Mouse (Mus musculus) regulatory T cell (primary cell): ENCODE data around the gene Dap.

Experiments used
- in situ Hi-C: fragments of 300-600 bp; cut with MboI, MseI; formaldehyde crosslinking; loops from one replicate; pipeline ENCODE4 v1.15.1; 2025; ENCODE audit warnings: high pct_unique_total_duplicates

The Dap gene

DNA sequence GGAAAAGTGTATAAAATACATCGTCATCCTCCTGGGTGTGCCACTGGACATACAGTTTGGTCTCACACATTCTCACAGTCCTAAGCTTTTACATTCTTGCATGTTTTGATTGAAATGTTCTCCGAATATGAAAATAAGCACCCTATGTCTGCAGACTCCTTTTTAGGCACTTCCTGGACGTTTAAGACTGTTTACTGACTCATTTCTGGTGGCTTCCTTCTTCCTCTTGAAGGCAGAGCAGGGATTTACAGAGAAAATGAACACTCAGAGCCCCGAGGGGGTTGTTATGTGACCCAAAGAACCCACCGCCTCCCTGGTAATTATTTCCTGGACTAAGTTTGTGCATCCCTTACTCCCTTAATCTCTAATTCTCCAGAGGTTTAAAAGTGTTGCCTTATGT lies 13.8 kb downstream of the Dap start:
- in situ Hi-C loops = no loop called here

DNA sequence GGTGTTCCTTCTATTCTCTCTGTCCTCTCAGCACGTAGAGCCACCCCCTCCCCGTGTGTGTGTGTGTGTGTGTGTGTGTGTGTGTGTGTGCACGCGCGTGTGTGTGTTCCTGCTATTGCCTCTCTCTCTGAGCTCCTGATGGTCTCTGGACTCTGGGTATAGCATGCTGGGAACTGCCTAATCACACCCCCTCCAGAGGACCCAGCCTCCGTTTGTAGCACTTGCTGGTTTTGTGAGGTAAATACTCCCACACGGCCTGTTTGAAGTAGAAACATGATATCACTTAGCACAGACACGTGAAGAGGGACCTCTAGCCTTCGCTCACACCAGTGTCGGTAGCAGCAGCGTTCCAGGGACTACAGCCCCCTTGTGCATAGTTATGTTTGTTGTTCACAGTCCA lies 14.5 kb downstream of the Dap start:
- in situ Hi-C loops = no loop called here

DNA sequence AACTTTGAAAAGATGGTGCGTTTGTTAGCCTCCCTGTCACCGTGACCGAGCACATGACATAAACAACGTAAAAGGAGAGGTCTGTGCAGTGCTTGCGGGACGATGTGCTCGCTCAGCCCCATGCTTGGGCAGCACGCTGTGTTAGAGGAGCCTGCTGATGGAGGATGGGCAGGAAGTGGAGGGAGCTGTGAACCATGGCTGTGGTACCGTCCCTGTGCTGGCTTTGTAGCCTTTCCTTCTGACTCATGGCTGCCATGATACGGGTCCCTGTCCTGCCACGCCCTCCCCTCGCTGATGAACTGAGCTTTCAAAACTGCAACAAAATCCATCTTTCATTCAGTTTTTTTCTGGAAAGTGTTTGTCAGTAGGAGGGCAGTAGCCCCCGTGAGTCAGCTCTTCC lies 15.6 kb downstream of the Dap start:
- in situ Hi-C loops = no loop called here

DNA sequence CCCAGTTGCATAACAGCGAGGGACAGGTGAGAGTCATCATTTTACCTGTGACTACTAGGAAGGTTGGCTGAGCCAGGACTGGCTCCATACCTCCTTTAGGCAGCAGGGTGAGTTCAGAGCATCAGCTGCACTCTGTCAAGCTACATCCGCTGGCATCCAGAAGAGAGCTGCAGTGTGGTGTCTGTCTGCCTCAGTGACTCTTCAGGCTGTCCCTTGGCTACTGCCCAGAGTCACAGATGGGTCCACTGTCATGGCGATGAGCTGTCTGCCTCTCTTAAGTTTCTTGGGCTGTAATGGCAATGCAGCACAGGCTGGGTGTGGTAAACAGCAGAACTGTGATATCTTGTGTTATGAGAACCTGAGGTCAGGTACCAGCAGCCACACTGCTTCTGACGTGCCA lies 16.1 kb downstream of the Dap start:
- in situ Hi-C loops = no loop called here

DNA sequence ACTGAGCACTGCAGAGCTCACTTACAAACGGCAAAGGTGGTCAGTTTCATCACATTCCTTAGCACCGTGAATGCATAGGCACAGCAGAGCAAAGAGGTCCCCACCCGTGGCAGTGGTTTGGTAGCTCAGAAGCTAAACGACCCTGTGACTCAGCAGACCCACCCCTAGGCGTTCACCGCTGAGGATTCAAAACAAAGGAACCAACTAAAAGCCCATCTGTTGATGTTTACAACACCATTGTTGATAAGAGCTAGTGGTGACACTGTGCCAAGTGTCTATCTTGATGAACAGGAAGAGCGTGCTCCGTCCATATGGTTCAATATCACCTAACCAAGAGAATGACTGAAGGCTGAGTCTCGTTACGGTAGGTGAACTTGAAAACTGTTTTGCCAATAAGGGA lies 19.1 kb downstream of the Dap start:
- in situ Hi-C loops = no loop called here

DNA sequence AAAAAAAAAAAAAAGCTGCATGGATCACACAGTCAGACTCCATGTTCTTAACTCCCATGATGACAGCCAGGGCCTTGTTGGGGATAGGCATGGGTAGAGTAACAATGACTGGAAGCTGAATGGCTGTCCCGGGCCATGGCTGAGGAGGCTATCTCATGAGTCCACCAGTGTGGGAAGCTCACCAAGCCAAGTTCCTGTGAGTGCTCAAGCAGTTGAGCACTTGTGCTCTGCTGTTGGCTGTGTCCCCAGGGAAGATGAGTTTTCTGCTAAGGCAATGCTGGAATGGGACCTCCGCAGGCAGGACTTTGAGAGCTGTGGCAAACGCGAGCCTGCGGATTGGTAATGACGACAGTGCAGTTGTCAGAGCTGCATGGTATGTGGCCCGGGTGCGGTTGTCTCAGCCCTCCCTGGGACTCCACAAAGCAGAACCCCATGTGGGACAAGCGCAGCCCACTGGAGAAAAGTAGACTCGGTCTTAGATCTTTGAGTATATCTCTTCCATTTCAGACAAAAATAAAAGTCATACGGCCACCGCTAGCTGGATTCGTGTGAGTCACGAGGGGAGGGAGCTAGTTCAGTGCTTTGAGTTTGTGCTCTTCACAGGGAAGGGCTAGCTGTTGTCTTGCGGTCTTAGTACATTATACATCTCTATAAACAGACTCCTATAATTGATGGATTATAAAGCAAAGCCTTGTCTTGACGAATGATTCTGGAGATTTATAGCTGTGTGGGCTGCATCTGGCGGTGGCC lies 20.8 kb downstream of the Dap start:
- in situ Hi-C loops = no loop called here

DNA sequence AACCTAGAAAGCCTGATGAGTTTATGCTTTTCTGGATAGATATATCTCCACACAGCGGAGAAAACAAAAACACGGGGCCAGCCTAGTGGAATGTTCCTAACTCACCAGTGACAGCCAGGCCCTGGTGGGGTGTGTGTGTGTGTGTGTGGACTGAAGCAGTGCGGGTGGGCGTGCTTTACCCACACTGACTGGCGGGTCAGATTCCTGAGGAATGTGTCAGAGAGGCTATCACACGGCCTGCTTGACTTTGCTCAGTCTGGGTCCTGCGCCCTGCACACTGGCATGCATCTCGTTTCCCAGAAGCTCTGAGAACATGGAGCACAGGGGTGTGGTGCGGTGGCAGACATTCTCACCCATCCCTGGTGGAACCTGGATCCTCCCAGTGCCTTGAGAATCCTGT lies 21.8 kb downstream of the Dap start:
- in situ Hi-C loops = no loop called here

DNA sequence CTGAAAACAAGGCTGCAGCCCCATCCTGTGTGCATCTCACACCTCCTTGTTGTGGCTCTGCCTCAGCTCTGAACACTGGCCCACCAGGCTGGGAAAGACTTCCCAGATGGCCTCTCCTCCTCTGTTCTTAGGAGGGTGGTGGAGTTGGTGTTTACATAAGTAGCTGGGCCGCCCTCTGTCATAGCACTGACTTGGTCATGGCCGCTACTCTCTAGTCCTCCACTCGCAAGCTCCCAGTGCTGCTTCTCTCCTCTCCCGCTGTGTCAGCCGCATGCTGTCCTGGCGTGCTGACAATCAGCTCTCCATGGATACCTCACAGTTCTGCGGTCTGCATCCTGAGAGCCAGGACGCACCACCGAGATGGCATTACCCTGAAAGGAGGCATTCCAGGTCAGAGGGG lies 22.9 kb downstream of the Dap start:
- in situ Hi-C loops = no loop called here

DNA sequence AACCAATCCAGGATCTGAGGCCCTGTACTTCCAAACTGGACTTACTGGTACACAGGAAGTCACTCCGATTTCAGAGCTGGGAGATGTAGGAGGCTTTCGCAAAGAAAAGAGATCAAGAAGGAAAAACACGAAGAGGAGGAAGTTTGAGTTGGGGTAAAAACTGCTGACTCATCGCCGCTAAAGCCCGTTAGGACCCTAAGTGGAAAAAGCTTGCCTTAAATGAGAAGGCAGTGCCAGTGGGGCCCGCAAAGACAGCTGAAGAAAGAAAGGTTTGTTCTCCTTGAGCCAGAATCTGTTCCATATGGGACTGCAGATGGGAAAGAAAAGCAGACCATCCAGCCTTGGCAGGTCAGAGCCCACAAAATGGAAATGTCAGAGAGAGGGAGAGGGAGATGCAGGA lies 24.8 kb downstream of the Dap start:
- in situ Hi-C loops = no loop called here

DNA sequence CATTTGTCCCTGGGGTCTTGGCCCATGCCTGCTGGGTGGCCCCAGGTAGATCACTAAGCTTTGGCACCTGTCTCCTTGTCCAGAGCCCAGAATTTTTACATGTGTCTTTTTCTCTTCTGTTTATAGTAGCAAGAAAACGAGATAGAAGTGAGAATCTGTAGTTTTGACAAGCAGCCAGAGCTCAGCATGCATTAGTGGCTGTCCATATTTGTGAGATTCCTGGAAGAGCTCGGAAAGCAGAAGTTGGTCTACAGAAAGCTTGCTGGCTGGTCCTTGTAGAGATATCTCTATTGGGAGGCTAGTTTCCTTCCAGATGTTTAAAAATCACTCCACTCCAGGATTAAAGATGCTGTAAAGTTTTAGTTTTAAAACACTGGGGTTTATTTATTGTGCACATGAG lies 25.9 kb downstream of the Dap start:
- in situ Hi-C loops = no loop called here

DNA sequence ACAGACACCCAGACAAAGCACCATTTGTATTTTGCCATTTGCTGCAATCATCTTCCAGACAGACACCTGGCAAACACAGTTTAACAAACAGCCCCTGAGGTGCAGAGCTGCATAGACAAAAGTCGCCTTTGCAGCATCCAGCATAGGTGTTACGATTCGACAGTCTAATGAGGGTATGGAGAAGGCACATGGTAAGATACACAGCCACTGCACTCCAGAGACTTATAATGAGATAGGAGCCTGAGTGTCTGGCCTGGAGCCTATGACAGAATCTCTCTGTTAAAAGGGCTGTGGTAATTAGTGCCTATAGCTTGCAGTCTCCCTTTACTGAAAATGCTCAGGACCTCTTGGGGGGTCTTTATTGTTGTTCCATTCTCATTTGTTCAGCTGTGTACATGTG lies 26.6 kb downstream of the Dap start:
- in situ Hi-C loops = no loop called here

DNA sequence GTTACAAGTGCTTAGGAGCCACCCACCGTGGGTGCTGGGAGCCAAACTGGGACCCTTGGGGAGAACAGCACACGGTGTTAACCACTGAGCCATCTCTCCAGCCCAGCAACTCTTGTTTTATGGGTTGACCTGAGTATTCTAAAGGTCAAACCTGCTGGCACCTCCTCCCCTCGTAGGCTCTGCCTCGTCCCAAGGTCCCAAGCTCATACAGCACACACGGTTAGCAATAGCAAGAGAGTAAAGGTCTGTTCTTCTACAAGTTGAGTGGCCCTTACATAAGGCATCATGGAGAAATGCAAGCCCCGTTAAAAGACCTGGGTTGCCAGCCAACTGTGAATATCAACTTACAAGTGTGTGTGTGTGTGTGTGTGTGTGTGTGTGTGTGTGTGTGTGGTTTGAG lies 27.1 kb downstream of the Dap start:
- in situ Hi-C loops = no loop called here

DNA sequence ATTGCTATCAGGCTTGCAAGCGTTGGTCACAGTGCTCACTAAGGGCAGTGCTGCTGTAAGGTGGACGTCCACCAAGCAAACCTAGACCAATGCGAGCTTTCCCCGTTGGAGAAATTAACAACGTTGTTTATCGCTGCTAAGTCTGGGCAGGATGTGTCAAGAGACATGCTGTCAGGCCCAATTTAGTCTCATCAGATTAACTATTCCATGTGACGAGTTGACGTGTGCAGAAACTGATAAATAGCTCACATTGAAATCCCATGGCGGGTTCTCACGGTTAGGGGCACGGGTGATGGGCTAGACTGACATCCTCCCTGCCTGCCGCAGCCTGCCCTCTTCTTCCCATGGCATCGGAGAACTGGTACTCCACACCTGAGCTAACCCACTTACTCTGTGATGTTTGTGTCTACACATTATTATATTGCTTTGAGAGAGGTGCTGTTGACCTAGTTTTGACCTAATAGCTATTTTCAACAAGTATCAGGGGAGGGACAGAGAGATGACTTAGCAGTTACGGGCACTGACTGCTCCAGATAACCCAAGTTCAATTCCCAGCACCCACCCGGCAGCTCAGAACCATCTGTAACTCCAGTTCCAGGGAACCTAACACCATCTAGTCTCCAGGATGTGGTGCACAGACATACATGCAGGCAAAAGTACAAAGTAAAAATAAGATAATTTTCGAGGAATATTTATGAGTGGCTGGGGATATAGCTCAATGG lies 28.6 kb downstream of the Dap start:
- in situ Hi-C loops = no loop called here

DNA sequence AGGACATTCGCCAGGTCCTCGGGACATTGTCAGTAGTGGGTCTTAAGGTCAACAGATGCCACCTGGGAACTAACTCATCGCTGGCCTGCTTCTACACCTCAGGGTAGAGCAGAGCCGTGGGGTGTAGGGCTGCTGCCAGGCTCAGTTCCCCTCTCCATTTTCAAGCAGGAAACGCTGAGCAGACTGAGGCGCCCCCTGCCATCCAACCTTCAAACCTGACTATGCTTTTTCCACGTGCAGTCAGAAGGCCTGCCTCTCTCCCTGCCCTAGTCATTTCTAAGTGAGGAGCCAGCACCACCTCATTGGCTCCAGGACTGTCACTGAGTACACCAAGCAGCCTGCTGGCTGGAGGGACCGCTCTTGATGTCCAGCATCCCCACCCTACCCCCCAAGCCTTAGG lies 29.3 kb downstream of the Dap start:
- in situ Hi-C loops = no loop called here

DNA sequence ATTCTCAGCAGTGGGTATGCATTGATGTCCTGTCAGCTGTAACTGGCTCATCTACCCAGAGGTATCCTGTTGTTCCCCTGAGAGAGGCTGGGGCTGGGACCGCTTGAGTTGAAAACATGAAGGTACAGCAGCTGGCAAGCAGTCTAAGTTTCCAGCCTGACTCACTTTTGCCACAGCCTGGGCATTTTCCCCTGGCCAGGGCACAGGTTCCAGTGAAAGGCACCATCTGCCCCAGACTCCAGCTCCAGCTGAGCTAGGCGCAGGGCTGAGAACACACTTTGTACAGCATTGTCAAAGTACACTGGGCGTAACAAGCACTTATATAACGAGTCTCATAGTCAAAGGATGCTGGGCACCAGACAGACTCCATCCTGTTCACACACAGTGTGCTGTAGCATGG lies 29.8 kb downstream of the Dap start:
- in situ Hi-C loops = no loop called here

DNA sequence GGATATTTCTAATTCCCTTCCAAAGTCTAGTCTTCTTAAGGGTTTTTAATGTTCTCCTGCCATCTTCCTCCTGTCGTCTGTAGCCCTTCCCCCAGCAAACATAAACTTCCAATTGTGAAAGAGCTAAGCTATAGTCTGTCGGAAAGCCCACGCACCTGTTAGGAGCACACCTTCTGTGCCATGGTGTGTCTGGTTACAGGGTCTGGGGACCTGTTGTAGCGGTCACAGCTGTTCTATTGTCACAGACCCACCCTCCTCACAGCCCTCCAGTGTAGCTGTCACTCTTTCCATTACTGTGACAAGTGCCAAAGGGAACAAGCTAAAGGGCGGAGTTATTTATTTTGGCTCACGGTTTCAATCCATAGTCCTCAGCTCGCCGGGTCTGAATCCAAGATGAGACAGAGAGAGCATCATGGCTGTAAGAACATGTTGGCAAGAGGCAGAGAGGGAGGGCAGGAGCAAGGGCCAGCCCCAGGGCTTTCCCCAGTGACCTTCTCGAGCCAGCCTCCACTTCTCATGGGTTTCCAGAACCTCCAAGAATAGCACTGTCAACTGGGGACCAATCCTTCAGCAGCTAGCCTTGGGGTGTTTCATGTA lies 30.9 kb downstream of the Dap start:
- in situ Hi-C loops = loop anchor here (5.0 kb wide), 1 partner anchor 88 kb away; no protein-coding TSS in a partner anchor

DNA sequence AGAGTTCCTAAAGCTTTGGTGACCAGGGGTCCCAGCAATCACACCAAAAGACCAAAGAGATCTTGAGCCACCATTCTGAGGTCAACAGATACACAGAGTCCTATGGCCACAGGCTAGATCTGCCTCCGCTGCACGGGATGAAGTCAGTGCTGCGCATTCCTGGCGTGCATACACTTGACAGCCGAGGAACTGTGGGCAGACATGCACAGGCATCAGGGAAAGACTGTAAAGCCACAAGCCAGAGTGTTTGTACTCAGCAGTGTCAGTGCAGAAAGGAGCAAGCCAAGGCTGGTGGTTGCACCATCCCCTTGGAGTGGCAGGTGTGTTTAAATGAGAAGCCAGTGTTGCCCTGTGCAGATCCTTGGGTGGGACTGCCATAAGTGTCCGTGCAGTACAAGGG lies 31.6 kb downstream of the Dap start:
- in situ Hi-C loops = loop anchor here (5.0 kb wide), 1 partner anchor 88 kb away; no protein-coding TSS in a partner anchor

DNA sequence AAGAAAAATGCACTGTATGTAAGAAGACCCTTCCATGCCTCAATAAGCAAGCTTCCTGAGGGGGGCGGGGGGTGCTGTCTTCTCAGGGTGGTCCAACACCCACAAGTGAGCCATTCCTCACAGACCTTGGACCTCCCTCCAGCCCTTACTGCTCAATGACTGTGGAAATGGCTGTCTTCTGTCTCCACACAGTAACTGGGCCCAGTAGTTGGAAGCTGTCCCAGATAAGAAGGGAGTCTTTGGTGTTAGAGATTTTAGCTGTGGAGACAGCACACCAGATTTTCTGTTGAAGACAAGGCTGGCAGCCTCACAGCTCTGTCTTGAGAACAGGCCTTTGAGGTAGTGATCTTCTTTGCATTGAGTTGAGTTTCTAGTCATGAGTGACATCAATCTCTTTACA lies 33.2 kb downstream of the Dap start:
- in situ Hi-C loops = loop anchor here (5.0 kb wide), 1 partner anchor 90 kb away; no protein-coding TSS in a partner anchor

DNA sequence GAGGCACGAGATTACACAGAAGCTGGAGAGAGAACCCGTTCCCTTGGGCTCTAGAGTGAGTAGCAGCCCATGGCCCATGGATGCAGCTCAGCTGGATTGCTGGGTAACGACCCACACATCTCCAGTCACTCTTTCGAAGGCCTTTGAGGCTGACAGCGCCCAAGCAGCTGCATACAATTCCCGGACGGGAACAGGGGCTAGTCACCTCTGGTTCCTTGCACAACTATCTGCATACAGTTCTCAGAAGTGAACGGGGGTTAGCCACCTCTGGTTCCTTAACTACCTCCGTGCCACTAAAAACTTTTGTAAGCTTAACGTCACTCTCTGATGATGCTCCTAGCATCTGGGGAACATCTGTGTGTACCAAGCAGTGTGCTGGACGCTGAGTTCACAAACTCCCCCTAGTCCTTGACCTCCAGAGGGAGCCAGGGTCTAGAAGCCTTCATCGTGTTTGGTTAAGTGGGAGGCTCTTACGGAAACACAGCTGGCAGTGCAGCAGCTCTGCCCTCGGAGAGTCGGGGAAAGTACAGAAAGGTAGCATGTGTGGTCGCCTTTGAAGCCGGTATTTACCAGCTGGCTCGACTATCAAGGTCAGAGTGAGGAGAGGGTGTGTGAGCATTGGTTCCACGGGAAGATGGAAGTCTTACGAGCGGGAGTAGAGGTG lies 34.0 kb downstream of the Dap start:
- in situ Hi-C loops = loop anchor here (5.0 kb wide), 1 partner anchor 91 kb away; no protein-coding TSS in a partner anchor

DNA sequence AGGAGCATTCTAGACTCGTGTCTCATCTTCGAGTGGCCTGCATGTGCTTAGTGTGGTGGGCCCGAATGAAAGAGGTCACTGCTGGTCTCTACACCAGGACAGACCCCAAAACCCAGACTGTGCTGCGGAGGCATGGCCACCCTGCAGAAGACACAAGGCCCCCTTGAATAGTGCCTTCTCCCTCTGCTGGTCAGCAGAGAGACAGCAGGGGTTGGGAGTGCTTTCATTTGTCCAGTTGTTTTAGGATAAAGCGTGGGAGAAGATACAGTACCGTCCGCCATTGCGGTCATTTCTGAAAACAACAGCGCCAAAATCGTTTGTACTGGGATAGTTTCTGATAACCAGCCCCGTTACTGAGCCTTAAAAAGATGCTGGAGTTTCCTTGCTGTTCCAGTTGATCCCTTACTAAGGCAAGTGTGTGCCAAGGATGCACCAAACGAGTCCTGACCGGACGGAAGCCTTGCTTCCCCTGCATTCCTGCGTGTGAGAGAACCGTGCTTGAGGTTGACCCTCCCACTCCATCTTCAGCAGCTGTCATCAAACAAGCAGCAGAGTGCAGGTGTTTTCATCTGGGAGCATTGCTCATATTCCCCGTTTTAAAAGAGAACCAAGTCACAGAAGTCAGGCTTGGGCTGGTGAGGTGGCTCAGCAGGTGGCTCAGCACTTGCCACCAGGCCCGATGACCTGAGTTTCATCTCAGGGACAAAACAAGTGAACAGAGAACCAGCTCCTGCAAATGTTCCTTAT lies 34.8 kb downstream of the Dap start:
- in situ Hi-C loops = loop anchor here (5.0 kb wide), 1 partner anchor 92 kb away; no protein-coding TSS in a partner anchor

DNA sequence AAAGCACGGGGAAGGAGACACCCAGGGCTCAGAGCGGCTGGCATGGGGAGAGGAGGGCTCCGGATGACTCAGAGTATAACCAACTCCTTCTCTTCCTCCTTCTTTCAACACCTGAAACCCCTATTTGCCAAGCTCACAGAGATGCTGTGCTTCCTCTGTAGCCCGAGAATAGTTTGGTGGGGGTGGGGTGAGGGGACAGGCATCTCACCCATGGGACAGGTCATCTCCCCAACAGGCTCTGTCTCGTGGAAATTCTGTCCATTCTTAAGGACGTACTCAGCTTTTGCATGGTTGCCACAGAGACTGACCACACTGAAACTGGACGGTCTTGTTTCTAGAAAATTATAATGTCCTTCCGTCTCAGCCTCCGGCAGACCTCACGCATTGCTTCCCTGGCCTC lies 37.0 kb downstream of the Dap start:
- in situ Hi-C loops = no loop called here

DNA sequence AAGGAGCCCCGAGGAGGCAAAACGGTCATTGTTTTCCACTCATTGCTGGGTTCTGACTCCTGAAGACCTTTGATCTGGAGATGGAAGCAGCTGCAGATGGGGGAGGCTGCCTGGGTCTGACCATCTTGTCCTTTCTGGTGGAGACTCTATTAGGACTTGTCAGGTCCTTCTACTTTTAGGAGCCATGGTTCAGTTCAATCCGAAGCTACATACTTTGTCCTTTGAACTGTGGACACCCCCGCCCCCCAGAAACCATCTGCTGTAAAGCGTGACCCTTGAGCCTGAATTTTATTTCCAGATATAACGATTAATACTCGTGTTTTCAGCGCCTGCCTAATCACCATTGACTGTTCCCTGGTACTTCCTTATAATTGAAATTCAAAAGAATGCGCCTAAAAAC lies 38.2 kb downstream of the Dap start:
- in situ Hi-C loops = no loop called here
